In genomic region chr14:25795561-25796174, GRCm38 (mm10) we compare ENCODE assay signal across 9 mouse cellular contexts. TPM values are rescaled to one million over a fixed set of nuclear protein-coding genes. Genes with fewer than 3 reads are reported as not detected.
DNase-seq lines count a peak whose midpoint lies in the region; ATAC-seq lines count a peak whose summit lies in the region.
"Had no signal": no experiment of that assay in that cellular context is flagged by ENCODE, and none has a peak within 500 bp of the region (broad histone marks: within the 10 kb centered on the region; RNA-seq: fewer than 3 reads in every experiment).

No protein-coding gene starts in this region.

- no peaks in the 10 kb centered on the region for H3K9me3 ChIP-seq in embryonic facial prominence, embryonic 10.5 days
- H3K9me3 ChIP-seq in heart, embryonic 15.5 days (replicated peaks) = no peaks in the 10 kb centered on the region
- H3K9me3 ChIP-seq in stomach, embryonic 15.5 days = no peaks in the 10 kb centered on the region

- peaks cover 26% of the 10 kb centered on the region for H3K4me1 ChIP-seq in embryonic facial prominence, embryonic 10.5 days
- H3K4me1 ChIP-seq in heart, embryonic 15.5 days (replicated peaks) = peaks cover 12% of the 10 kb centered on the region
- peaks cover 9% of the 10 kb centered on the region; the same call in 1 of the 2 replicates for H3K4me1 ChIP-seq in stomach, embryonic 15.5 days

- H3K4me3 ChIP-seq in embryonic facial prominence, embryonic 10.5 days = no peak overlapping the region
- H3K4me3 ChIP-seq in heart, embryonic 15.5 days = no peak overlapping the region
- H3K4me3 ChIP-seq in stomach, embryonic 15.5 days (replicated peaks) = no peak overlapping the region
- H3K4me3 ChIP-seq: erythroblast, embryonic 14.5 days had no signal

- H3K27me3 ChIP-seq in embryonic facial prominence, embryonic 10.5 days (replicated peaks; ENCODE audit: low read depth, poor library complexity, severe bottlenecking) = peaks cover 14% of the 10 kb centered on the region
- H3K27me3 ChIP-seq in heart, embryonic 15.5 days = no peaks in the 10 kb centered on the region
- no peaks in the 10 kb centered on the region for H3K27me3 ChIP-seq in stomach, embryonic 15.5 days (replicated peaks)

- H3K9ac ChIP-seq in heart, embryonic 15.5 days = no peak overlapping the region
- no peak overlapping the region for H3K9ac ChIP-seq in stomach, embryonic 15.5 days

- ATAC-seq in heart, embryonic 15.5 days (replicated peaks; ENCODE audit: insufficient number of reproducible peaks, insufficient read depth, low FRiP score, low read depth) = 0 out of 2 replicates have a peak, but pooled peaks have one; percentile 61
- ATAC-seq in stomach, embryonic 15.5 days (ENCODE audit: insufficient read depth, low FRiP score, low read depth) = 0 out of 2 replicates have a peak, but pooled peaks have one; percentile 57
- no peak for ATAC-seq in inflammation-experienced regulatory T-cells, adult 6 months

- peak overlapping the region; percentile 82 for H3K27ac ChIP-seq in embryonic facial prominence, embryonic 10.5 days (replicated peaks)
- H3K27ac ChIP-seq in heart, embryonic 15.5 days = peak overlapping the region; percentile 58
- peak overlapping the region; percentile 90 for H3K27ac ChIP-seq in stomach, embryonic 15.5 days

- 29% methylated on average over 10 of the region's 10 CpGs for WGBS in embryonic facial prominence, embryonic 10.5 days
- 27% methylated on average over 10 of the region's 10 CpGs for WGBS in heart, embryonic 15.5 days
- WGBS in stomach, embryonic 15.5 days = 19% methylated on average over 10 of the region's 10 CpGs

- peak overlapping the region; percentile 41 for H3K4me2 ChIP-seq in heart, embryonic 15.5 days
- H3K4me2 ChIP-seq in stomach, embryonic 15.5 days = peak overlapping the region; percentile 10; the same call in 1 of the 2 replicates

- H3K36me3 ChIP-seq in embryonic facial prominence, embryonic 10.5 days (replicated peaks) = no peaks in the 10 kb centered on the region
- H3K36me3 ChIP-seq in heart, embryonic 15.5 days = no peaks in the 10 kb centered on the region
- H3K36me3 ChIP-seq in stomach, embryonic 15.5 days = no peaks in the 10 kb centered on the region

- peak; percentile 11 for DNase-seq in kidney, adult 9 months
- no peak for DNase-seq in kidney, adult 8-10 months
- DNase-seq in embryonic facial prominence, embryonic 10.5 days (ENCODE audit: low spot score) = peak; percentile 78
- peak; percentile 78 to 83 for DNase-seq in kidney, postnatal 4 days
- peak; percentile 75 for DNase-seq in lung, postnatal 14 days

RNA-seq across cellular contexts. Expression of gene Zcchc24, which starts 26.8 kb away (rescaled TPM):
- polyA plus RNA-seq in embryonic facial prominence, embryonic 10.5 days (2016; fragmentation: Nextera tagmentation; extraction: Ambion mirVana) = 12.9 and 15.2 TPM in 2 replicates
- polyA plus RNA-seq in heart, embryonic 15.5 days (2015; fragmentation: Nextera tagmentation; extraction: Ambion mirVana) = 22.4 and 26.8 TPM in 2 replicates
- polyA plus RNA-seq in stomach, embryonic 15.5 days (2015; fragmentation: Nextera tagmentation; extraction: Ambion mirVana) = 25.7 and 26.9 TPM in 2 replicates
- polyA plus RNA-seq in inflammation-experienced regulatory T-cells, adult 6 months (2017; shearing (Covaris generic)) = under 1 TPM; 0.11 to 0.28 (median 0.23) TPM

RNA-seq across cellular contexts. Expression of gene Anxa11, which starts 46.3 kb away (rescaled TPM):
- polyA plus RNA-seq in embryonic facial prominence, embryonic 10.5 days (2016; fragmentation: Nextera tagmentation; extraction: Ambion mirVana) = 5.3 and 6.1 TPM in 2 replicates
- 27.0 and 31.6 TPM in 2 replicates for polyA plus RNA-seq in heart, embryonic 15.5 days (2015; fragmentation: Nextera tagmentation; extraction: Ambion mirVana)
- 44.6 and 46.8 TPM in 2 replicates for polyA plus RNA-seq in stomach, embryonic 15.5 days (2015; fragmentation: Nextera tagmentation; extraction: Ambion mirVana)
- polyA plus RNA-seq in inflammation-experienced regulatory T-cells, adult 6 months (2017; shearing (Covaris generic)) = 10 to 100 TPM; 55.1 to 93.1 (median 65.4) TPM

Comparison
In these comparisons a context has a peak if more than half of its experiments do, and no peak if none do; other contexts are left out.
1. DNase-seq: peak in kidney, adult 9 months (single experiment), embryonic facial prominence, embryonic 10.5 days (single experiment), kidney, postnatal 4 days (2 of 2) and lung, postnatal 14 days (single experiment); none in kidney, adult 8-10 months (0 of 2).
2. RNA of gene Zcchc24, which starts 26.8 kb away (polyA plus RNA-seq): 25.7 to 26.9 TPM in stomach, embryonic 15.5 days, 22.4 to 26.8 TPM in heart, embryonic 15.5 days and 12.9 to 15.2 TPM in embryonic facial prominence, embryonic 10.5 days; 0.11 to 0.28 TPM in inflammation-experienced regulatory T-cells, adult 6 months; every median in the first group is over 10 times any median in the second.
3. Peak in every context shown above with its lines, with median percentiles within 50 percentile points of each other: H3K27ac ChIP-seq.